Mouse (Mus musculus) heart, postnatal 25 days (tissue): ENCODE data around the gene Tekt4. TPM values are rescaled to one million over a fixed set of nuclear protein-coding genes. Genes with fewer than 3 reads are reported as not detected.

ENCODE experiments used
- total RNA-seq, 2 experiments: library from RNA; stranded (reverse); gene quantifications; 2 replicates each; pipeline ENCODE4 v1.2.3; 2021

Gene Tekt4
- total RNA-seq, 2 experiments from 2014 or later: not detected

Other genes starting within 250 kb of the Tekt4 start
- gene Gnptg, start 214.5 kb upstream of the Tekt4 start, total RNA-seq: 10 to 100 TPM; 10.8 to 12.3 TPM
- 1 to 10 TPM; 7.4 to 8.7 TPM for gene Tsr3, start 214.4 kb upstream of the Tekt4 start, total RNA-seq
- under 1 TPM; 0.55 to 0.61 TPM for gene Baiap3, start 198.3 kb upstream of the Tekt4 start, total RNA-seq
- 10 to 100 TPM; 91.6 to 97.5 TPM for gene Ube2i, start 180.0 kb upstream of the Tekt4 start, total RNA-seq
- under 1 TPM; 0.22 to 0.29 TPM for gene Prss34, start 156.2 kb upstream of the Tekt4 start, total RNA-seq
- gene Prss28, start 146.0 kb upstream of the Tekt4 start, total RNA-seq: not detected
- not detected for gene Prss29, start 136.0 kb upstream of the Tekt4 start, total RNA-seq
- under 1 TPM; 0.47 to 0.84 TPM for gene Tpsab1, start 109.1 kb upstream of the Tekt4 start, total RNA-seq
- 1 to 10 TPM; 1.6 to 2.2 TPM for gene Tpsb2, start 88.3 kb upstream of the Tekt4 start, total RNA-seq
- not detected for gene Tpsg1, start 85.3 kb upstream of the Tekt4 start, total RNA-seq
- 1 to 10 TPM; 6.9 to 7.3 TPM for gene Cacna1h, start 20.8 kb upstream of the Tekt4 start, total RNA-seq
- not detected for gene Sstr5, start 42.7 kb downstream of the Tekt4 start, total RNA-seq
- gene Sox8, start 116.1 kb downstream of the Tekt4 start, total RNA-seq: under 1 TPM; 0.25 to 0.75 TPM
- gene Lmf1, start 124.5 kb downstream of the Tekt4 start, total RNA-seq: 10 to 100 TPM; 31.7 to 34.3 TPM